Mouse (Mus musculus) ES-Bruce4 (cell line): Measurements from ENCODE around the gene Dcxr.

Experiments used
- CTCF ChIP-seq: IDR thresholded peaks from one replicate; pipeline ENCODE4 v1.8.1; 2011; ENCODE audit warnings: low read depth, low read length
- EP300 ChIP-seq: IDR thresholded peaks from 2 replicates; pipeline ENCODE4 v1.6.1; 2011; ENCODE audit warnings: low read depth, low read length; ENCODE audit not compliant: insufficient read depth
- POLR2A ChIP-seq: IDR thresholded peaks from one replicate; pipeline ENCODE4 v1.8.1; 2011; ENCODE audit warnings: low read length; ENCODE audit not compliant: insufficient read depth

- no peak for TF ChIP-seq POLR2A
- TF ChIP-seq CTCF, result no peak
- TF ChIP-seq EP300, result no peak
These were observed 45.7 kb upstream of the Dcxr start for GRCm38 (mm10) chr11:120772749-120773148.
